Mouse (Mus musculus): ENCODE measurements around the gene Gps2. TPM values are rescaled to one million over a fixed set of nuclear protein-coding genes. Genes with fewer than 3 reads are reported as not detected.
A peak's percentile ranks its signal among the peaks of the same experiment; 100 is the strongest.

Gps2 gene
- total RNA-seq, 2 experiments from 2014 or later: 106 to 190 TPM

- ATAC-seq (replicated peaks; ENCODE audit: low FRiP score, low TSS enrichment, poor library complexity, severe bottlenecking): no peak
Observed at GRCm38 (mm10) chr11:69932254-69932653, 18.6 kb downstream of the Gps2 start.

- no peak for ATAC-seq (replicated peaks; ENCODE audit: low FRiP score, low TSS enrichment, poor library complexity, severe bottlenecking)
Observed at GRCm38 (mm10) chr11:69933066-69933465, 19.4 kb downstream of the Gps2 start.

GRCm38 (mm10) chr11:69934169-69934568 lies 20.5 kb downstream of the Gps2 start:
- peak; percentile 74 for ATAC-seq (replicated peaks; ENCODE audit: low FRiP score, low TSS enrichment, poor library complexity, severe bottlenecking)

GRCm38 (mm10) chr11:69934681-69935080 lies 21.0 kb downstream of the Gps2 start:
- no peak for ATAC-seq (replicated peaks; ENCODE audit: low FRiP score, low TSS enrichment, poor library complexity, severe bottlenecking)

- peak; percentile 49 for ATAC-seq (replicated peaks; ENCODE audit: low FRiP score, low TSS enrichment, poor library complexity, severe bottlenecking)
Observed at GRCm38 (mm10) chr11:69935137-69935879, 21.6 kb downstream of the Gps2 start, which contains the start of gene Ybx2. TSS of gene Ybx2 (plus strand) at chr11:69935796.

- ATAC-seq (replicated peaks; ENCODE audit: low FRiP score, low TSS enrichment, poor library complexity, severe bottlenecking): no peak
Observed at GRCm38 (mm10) chr11:69936156-69936555, 22.5 kb downstream of the Gps2 start.

GRCm38 (mm10) chr11:69936714-69937347 lies 23.1 kb downstream of the Gps2 start:
- no peak for ATAC-seq (replicated peaks; ENCODE audit: low FRiP score, low TSS enrichment, poor library complexity, severe bottlenecking)

GRCm38 (mm10) chr11:69937385-69937784 lies 23.7 kb downstream of the Gps2 start:
- ATAC-seq (replicated peaks; ENCODE audit: low FRiP score, low TSS enrichment, poor library complexity, severe bottlenecking): no peak

GRCm38 (mm10) chr11:69937834-69938233 lies 24.1 kb downstream of the Gps2 start:
- no peak for ATAC-seq (replicated peaks; ENCODE audit: low FRiP score, low TSS enrichment, poor library complexity, severe bottlenecking)

- ATAC-seq (replicated peaks; ENCODE audit: low FRiP score, low TSS enrichment, poor library complexity, severe bottlenecking): no peak
Observed at GRCm38 (mm10) chr11:69938401-69938979, 24.8 kb downstream of the Gps2 start.

GRCm38 (mm10) chr11:69939181-69939580 lies 25.5 kb downstream of the Gps2 start:
- no peak for ATAC-seq (replicated peaks; ENCODE audit: low FRiP score, low TSS enrichment, poor library complexity, severe bottlenecking)

GRCm38 (mm10) chr11:69939731-69940130 lies 26.0 kb downstream of the Gps2 start:
- ATAC-seq (replicated peaks; ENCODE audit: low FRiP score, low TSS enrichment, poor library complexity, severe bottlenecking): no peak

- no peak for ATAC-seq (replicated peaks; ENCODE audit: low FRiP score, low TSS enrichment, poor library complexity, severe bottlenecking)
Observed at GRCm38 (mm10) chr11:69940962-69941361, 27.3 kb downstream of the Gps2 start.

GRCm38 (mm10) chr11:69945216-69945615 lies 31.5 kb downstream of the Gps2 start:
- ATAC-seq (replicated peaks; ENCODE audit: low FRiP score, low TSS enrichment, poor library complexity, severe bottlenecking): no peak

GRCm38 (mm10) chr11:69945997-69946891 lies 32.6 kb downstream of the Gps2 start:
- peak; percentile 43 for ATAC-seq (replicated peaks; ENCODE audit: low FRiP score, low TSS enrichment, poor library complexity, severe bottlenecking)

- no peak for ATAC-seq (replicated peaks; ENCODE audit: low FRiP score, low TSS enrichment, poor library complexity, severe bottlenecking)
Observed at GRCm38 (mm10) chr11:69947337-69948065, 33.8 kb downstream of the Gps2 start.

- peak; percentile 81 for ATAC-seq (replicated peaks; ENCODE audit: low FRiP score, low TSS enrichment, poor library complexity, severe bottlenecking)
Observed at GRCm38 (mm10) chr11:69948066-69948762, 34.5 kb downstream of the Gps2 start, which contains the start of gene Slc2a4. TSS of gene Slc2a4 (minus strand) at chr11:69948188.

- ATAC-seq (replicated peaks; ENCODE audit: low FRiP score, low TSS enrichment, poor library complexity, severe bottlenecking): peak; percentile 61
Observed at GRCm38 (mm10) chr11:69948763-69949150, 35.1 kb downstream of the Gps2 start.

Measured in megakaryocyte-erythroid progenitor cell, adult 5-6 weeks (primary cell).